ENCODE assay signal across 29 mouse cellular contexts in the genomic region with DNA sequence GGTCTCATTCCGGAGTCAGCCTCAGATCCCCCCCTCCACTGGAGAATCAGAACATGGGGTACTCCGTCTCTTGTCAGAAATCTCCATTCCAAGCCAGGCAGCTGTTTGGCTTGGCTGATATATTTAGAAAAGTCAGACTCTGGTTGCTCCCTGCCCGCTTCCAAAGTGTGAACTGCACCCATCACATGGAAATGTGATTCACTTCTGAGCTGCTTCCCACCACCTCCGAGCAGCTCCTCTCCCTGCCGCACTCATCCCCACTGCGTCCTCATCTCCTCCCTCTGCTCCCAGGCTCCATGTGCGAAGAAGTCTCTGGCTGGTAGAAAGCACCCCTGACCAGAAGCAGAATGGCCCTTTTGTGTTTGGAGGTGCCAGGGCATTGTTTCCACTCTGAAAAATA. TPM values are rescaled to one million over a fixed set of nuclear protein-coding genes. Genes with fewer than 3 reads are reported as not detected.
DNase-seq lines count a peak whose midpoint lies in the region; ATAC-seq lines count a peak whose summit lies in the region.
"Had no signal": no experiment of that assay in that cellular context is flagged by ENCODE, and none has a peak within 500 bp of the region (broad histone marks: within the 10 kb centered on the region; RNA-seq: fewer than 3 reads in every experiment).

No protein-coding gene starts in this region.

- ATAC-seq in heart, embryonic 12.5 days (ENCODE audit: insufficient number of reproducible peaks, low FRiP score): no peak
- no peak for ATAC-seq in heart, embryonic 11.5 days (replicated peaks; ENCODE audit: insufficient number of reproducible peaks, low FRiP score, low TSS enrichment)
- no peak for ATAC-seq in forebrain, embryonic 14.5 days
- ATAC-seq: forebrain, embryonic 13.5 days; inflammation-experienced regulatory T-cells, adult 6 months; midbrain, embryonic 16.5 days had no signal

- no peaks in the 10 kb centered on the region for H3K9me3 ChIP-seq in heart, embryonic 12.5 days (replicated peaks)
- H3K9me3 ChIP-seq in heart, embryonic 11.5 days (replicated peaks; ENCODE audit: control insufficient read depth, low read length): no peaks in the 10 kb centered on the region
- no peaks in the 10 kb centered on the region for H3K9me3 ChIP-seq in forebrain, embryonic 14.5 days (replicated peaks; ENCODE audit: control insufficient read depth, low read length)
- H3K9me3 ChIP-seq: embryonic facial prominence, embryonic 10.5 days; embryonic facial prominence, embryonic 15.5 days; forebrain, embryonic 13.5 days; heart, embryonic 15.5 days; hindbrain, embryonic 15.5 days; lung, embryonic 15.5 days had no signal

- peaks cover 25% of the 10 kb centered on the region for H3K4me1 ChIP-seq in heart, embryonic 12.5 days (replicated peaks)
- peaks cover 15% of the 10 kb centered on the region; the same call in 1 of the 2 replicates for H3K4me1 ChIP-seq in heart, embryonic 11.5 days (ENCODE audit: control insufficient read depth, insufficient read depth, low read length)
- H3K4me1 ChIP-seq in forebrain, embryonic 14.5 days (ENCODE audit: control insufficient read depth, insufficient read depth, low read length): no peaks in the 10 kb centered on the region
- H3K4me1 ChIP-seq: forebrain, embryonic 13.5 days; hindbrain, embryonic 10.5 days had no signal

- H3K36me3 ChIP-seq in heart, embryonic 12.5 days: no peaks in the 10 kb centered on the region
- no peaks in the 10 kb centered on the region for H3K36me3 ChIP-seq in heart, embryonic 11.5 days (ENCODE audit: control insufficient read depth, insufficient read depth, low read length)
- H3K36me3 ChIP-seq in forebrain, embryonic 14.5 days (ENCODE audit: control insufficient read depth, insufficient read depth, low read length): no peaks in the 10 kb centered on the region
- H3K36me3 ChIP-seq: embryonic facial prominence, embryonic 10.5 days; embryonic facial prominence, embryonic 15.5 days; heart, embryonic 15.5 days; hindbrain, embryonic 10.5 days; hindbrain, embryonic 15.5 days; lung, embryonic 15.5 days had no signal

- 0 out of 2 replicates have a peak overlapping the region, but pooled peaks have one; percentile 41 for H3K9ac ChIP-seq in heart, embryonic 12.5 days
- no peak overlapping the region for H3K9ac ChIP-seq in heart, embryonic 11.5 days (ENCODE audit: low read depth, low read length)
- H3K9ac ChIP-seq in forebrain, embryonic 14.5 days (ENCODE audit: low read length): no peak overlapping the region
- H3K9ac ChIP-seq: embryonic facial prominence, embryonic 15.5 days; forebrain, embryonic 13.5 days; heart, embryonic 15.5 days; hindbrain, embryonic 15.5 days; liver, embryonic 14.5 days; lung, embryonic 15.5 days had no signal

- H3K27ac ChIP-seq in heart, embryonic 12.5 days (ENCODE audit: poor library complexity, severe bottlenecking): no peak overlapping the region
- H3K27ac ChIP-seq in heart, embryonic 11.5 days (ENCODE audit: low read depth, low read length): no peak overlapping the region
- no peak overlapping the region for H3K27ac ChIP-seq in forebrain, embryonic 14.5 days (ENCODE audit: low read depth, low read length)
- H3K27ac ChIP-seq: embryonic facial prominence, embryonic 10.5 days; embryonic facial prominence, embryonic 15.5 days; forebrain, embryonic 13.5 days; heart, embryonic 15.5 days; hindbrain, embryonic 10.5 days; hindbrain, embryonic 15.5 days; liver, embryonic 14.5 days; lung, embryonic 15.5 days; stomach, postnatal 0 days had no signal

- H3K4me2 ChIP-seq in heart, embryonic 12.5 days: no peak overlapping the region
- no peak overlapping the region for H3K4me2 ChIP-seq in heart, embryonic 11.5 days
- no peak overlapping the region for H3K4me2 ChIP-seq in forebrain, embryonic 14.5 days (ENCODE audit: low read length)
- H3K4me2 ChIP-seq: embryonic facial prominence, embryonic 15.5 days; forebrain, embryonic 13.5 days; heart, embryonic 15.5 days; hindbrain, embryonic 15.5 days; lung, embryonic 15.5 days had no signal

- WGBS in heart, embryonic 12.5 days: 47% methylated on average over 7 of the region's 7 CpGs
- 53% methylated on average over 7 of the region's 7 CpGs for WGBS in heart, embryonic 11.5 days (ENCODE audit: insufficient replicate concordance)
- 58% methylated on average over 7 of the region's 7 CpGs for WGBS in forebrain, embryonic 14.5 days

- H3K27me3 ChIP-seq in heart, embryonic 12.5 days (replicated peaks): no peaks in the 10 kb centered on the region
- no peaks in the 10 kb centered on the region for H3K27me3 ChIP-seq in heart, embryonic 11.5 days (ENCODE audit: control insufficient read depth, insufficient read depth, low read length)
- H3K27me3 ChIP-seq in forebrain, embryonic 14.5 days (replicated peaks; ENCODE audit: control insufficient read depth, insufficient read depth, low read length): no peaks in the 10 kb centered on the region
- H3K27me3 ChIP-seq: embryonic facial prominence, embryonic 15.5 days; forebrain, embryonic 13.5 days; heart, embryonic 15.5 days; hindbrain, embryonic 15.5 days; lung, embryonic 15.5 days had no signal

- H3K4me3 ChIP-seq in heart, embryonic 12.5 days: no peak overlapping the region
- no peak overlapping the region for H3K4me3 ChIP-seq in heart, embryonic 11.5 days (ENCODE audit: low read depth, low read length)
- H3K4me3 ChIP-seq in forebrain, embryonic 14.5 days (ENCODE audit: low read depth, low read length): no peak overlapping the region
- H3K4me3 ChIP-seq: embryonic facial prominence, embryonic 10.5 days; embryonic facial prominence, embryonic 15.5 days; forebrain, embryonic 13.5 days; heart, embryonic 15.5 days; hindbrain, embryonic 10.5 days; hindbrain, embryonic 15.5 days; lung, embryonic 15.5 days had no signal

- DNase-seq in gastrocnemius, adult 18-20 months (ENCODE audit: low spot score): peak; percentile 16
- no peak for DNase-seq in gastrocnemius, postnatal 10 days
- peak; percentile 20 for DNase-seq in lung, postnatal 14 days
- no peak for DNase-seq in lung, postnatal 36 days
- peak; percentile 67 for DNase-seq in brain, adult 2 months (ENCODE audit: low read depth, low spot score)
- no peak for DNase-seq in forebrain, embryonic 14.5 days (ENCODE audit: low spot score)
- DNase-seq: adrenal gland, adult 2 months; adrenal gland, postnatal 36 days; cerebellum, adult 8-10 months; cerebellum, postnatal 25 days; kidney, adult 11 months; kidney, postnatal 14 days; liver; right cerebral cortex, postnatal 4 days; thymus, adult 18-20 months; thymus, postnatal 25 days had no signal

RNA-seq across cellular contexts. Expression of a gene that starts 37.2 kb away (rescaled TPM):
- 1 to 10 TPM; 1.9 TPM for total RNA-seq in gastrocnemius, adult 18-20 months (2021)
- 1 to 10 TPM; 2.4 to 3.1 TPM for total RNA-seq in gastrocnemius, postnatal 10 days (2021)
- polyA plus RNA-seq in heart, embryonic 12.5 days (2016; fragmentation: Nextera tagmentation; extraction: Ambion mirVana): 7.8 and 8.3 TPM in 2 replicates
- 5.6 and 6.0 TPM in 2 replicates for polyA plus RNA-seq in heart, embryonic 11.5 days (2014; fragmentation: Nextera tagmentation; extraction: Ambion mirVana)
- 4.4 and 5.4 TPM in 2 replicates for polyA plus RNA-seq in forebrain, embryonic 14.5 days (2014; fragmentation: Nextera tagmentation; extraction: Ambion mirVana)

Comparison
In these comparisons a context has a peak if more than half of its experiments do, and no peak if none do; other contexts are left out.
1. DNase-seq: peak in gastrocnemius, adult 18-20 months (single experiment), lung, postnatal 14 days (single experiment) and brain, adult 2 months (single experiment); none in gastrocnemius, postnatal 10 days (single experiment), lung, postnatal 36 days (single experiment) and forebrain, embryonic 14.5 days (single experiment).